26 mouse cellular contexts compared by ENCODE assay signal in genomic region chr9:119146098-119146770, GRCm38 (mm10). TPM values are rescaled to one million over a fixed set of nuclear protein-coding genes. Genes with fewer than 3 reads are reported as not detected.
DNase-seq lines count a peak whose midpoint lies in the region; ATAC-seq and TF ChIP-seq lines count a peak whose summit lies in the region.
"Had no signal": no experiment of that assay in that cellular context is flagged by ENCODE, and none has a peak within 500 bp of the region (broad histone marks: within the 10 kb centered on the region; RNA-seq: fewer than 3 reads in every experiment).

No protein-coding gene starts in this region.

- no peak overlapping the region for H3K27ac ChIP-seq in embryonic facial prominence, embryonic 13.5 days
- H3K27ac ChIP-seq in embryonic facial prominence, embryonic 10.5 days (replicated peaks) = no peak overlapping the region
- no peak overlapping the region for H3K27ac ChIP-seq in liver, adult 2 months (replicated peaks; ENCODE audit: insufficient read depth, low read depth, low read length)
- H3K27ac ChIP-seq in liver, postnatal 0 days (ENCODE audit: low read depth) = no peak overlapping the region
- H3K27ac ChIP-seq in midbrain, embryonic 13.5 days = no peak overlapping the region
- no peak overlapping the region for H3K27ac ChIP-seq in midbrain, embryonic 14.5 days (replicated peaks; ENCODE audit: low read depth, low read length)
- H3K27ac ChIP-seq: forebrain, embryonic 13.5 days; forebrain, embryonic 15.5 days had no signal

- no peaks in the 10 kb centered on the region for H3K9me3 ChIP-seq in embryonic facial prominence, embryonic 13.5 days
- no peaks in the 10 kb centered on the region for H3K9me3 ChIP-seq in embryonic facial prominence, embryonic 10.5 days
- no peaks in the 10 kb centered on the region for H3K9me3 ChIP-seq in liver, postnatal 0 days (ENCODE audit: low read length)
- H3K9me3 ChIP-seq in midbrain, embryonic 13.5 days = no peaks in the 10 kb centered on the region
- no peaks in the 10 kb centered on the region for H3K9me3 ChIP-seq in midbrain, embryonic 14.5 days (ENCODE audit: control insufficient read depth, low read length)
- H3K9me3 ChIP-seq: forebrain, embryonic 13.5 days; forebrain, embryonic 15.5 days had no signal

- peak; percentile 29; the same call in 1 of the 2 replicates for ATAC-seq in embryonic facial prominence, embryonic 13.5 days (ENCODE audit: insufficient number of reproducible peaks, insufficient read depth, low FRiP score, low TSS enrichment, low read depth)
- ATAC-seq in liver, postnatal 0 days = no peak
- 0 out of 2 replicates have a peak, but pooled peaks have one; percentile 27 for ATAC-seq in midbrain, embryonic 13.5 days
- no peak for ATAC-seq in midbrain, embryonic 14.5 days (ENCODE audit: low FRiP score, low TSS enrichment)
- ATAC-seq: CD4-positive, CD25-positive, alpha-beta regulatory T cell, adult 4 months; forebrain, embryonic 13.5 days; forebrain, embryonic 15.5 days; forebrain, postnatal 0 days had no signal

- no peak overlapping the region for H3K4me3 ChIP-seq in embryonic facial prominence, embryonic 13.5 days
- no peak overlapping the region for H3K4me3 ChIP-seq in embryonic facial prominence, embryonic 10.5 days
- no peak overlapping the region for H3K4me3 ChIP-seq in liver, adult 2 months (ENCODE audit: insufficient read depth, low read depth, low read length)
- H3K4me3 ChIP-seq in liver, postnatal 0 days (ENCODE audit: low read depth, low read length) = no peak overlapping the region
- H3K4me3 ChIP-seq in midbrain, embryonic 13.5 days (replicated peaks) = no peak overlapping the region
- H3K4me3 ChIP-seq in midbrain, embryonic 14.5 days (replicated peaks; ENCODE audit: low read depth, low read length) = no peak overlapping the region
- H3K4me3 ChIP-seq: forebrain, embryonic 13.5 days; forebrain, embryonic 15.5 days had no signal

- H3K4me2 ChIP-seq in embryonic facial prominence, embryonic 13.5 days = no peak overlapping the region
- no peak overlapping the region for H3K4me2 ChIP-seq in liver, postnatal 0 days (ENCODE audit: low read depth, low read length)
- no peak overlapping the region for H3K4me2 ChIP-seq in midbrain, embryonic 13.5 days (replicated peaks)
- no peak overlapping the region for H3K4me2 ChIP-seq in midbrain, embryonic 14.5 days (ENCODE audit: low read length)
- H3K4me2 ChIP-seq: forebrain, embryonic 13.5 days; forebrain, embryonic 15.5 days had no signal

- H3K9ac ChIP-seq in embryonic facial prominence, embryonic 13.5 days = no peak overlapping the region
- no peak overlapping the region for H3K9ac ChIP-seq in liver, adult 2 months (ENCODE audit: low read depth, low read length)
- no peak overlapping the region for H3K9ac ChIP-seq in liver, postnatal 0 days (replicated peaks)
- H3K9ac ChIP-seq in midbrain, embryonic 13.5 days (replicated peaks) = no peak overlapping the region
- H3K9ac ChIP-seq in midbrain, embryonic 14.5 days (replicated peaks; ENCODE audit: low read length) = no peak overlapping the region
- H3K9ac ChIP-seq: forebrain, embryonic 13.5 days; forebrain, embryonic 15.5 days; forebrain, postnatal 0 days had no signal

- WGBS in embryonic facial prominence, embryonic 13.5 days = 68% methylated on average over 13 of the region's 13 CpGs
- WGBS in embryonic facial prominence, embryonic 10.5 days = 76% methylated on average over 13 of the region's 13 CpGs
- WGBS in liver, adult 2 months = 49% methylated on average over 13 of the region's 13 CpGs
- 64% methylated on average over 13 of the region's 13 CpGs for WGBS in liver, postnatal 0 days (ENCODE audit: insufficient replicate concordance)
- 83% methylated on average over 13 of the region's 13 CpGs for WGBS in midbrain, embryonic 13.5 days
- 84% methylated on average over 13 of the region's 13 CpGs for WGBS in midbrain, embryonic 14.5 days

- H3K36me3 ChIP-seq in embryonic facial prominence, embryonic 13.5 days = no peaks in the 10 kb centered on the region
- H3K36me3 ChIP-seq in embryonic facial prominence, embryonic 10.5 days (replicated peaks) = no peaks in the 10 kb centered on the region
- H3K36me3 ChIP-seq in liver, adult 2 months (ENCODE audit: control insufficient read depth, insufficient read depth, low read length) = peaks cover 10% of the 10 kb centered on the region; the same call in 1 of the 2 replicates
- H3K36me3 ChIP-seq in liver, postnatal 0 days (replicated peaks; ENCODE audit: insufficient read depth, low read length) = no peaks in the 10 kb centered on the region
- no peaks in the 10 kb centered on the region for H3K36me3 ChIP-seq in midbrain, embryonic 13.5 days
- no peaks in the 10 kb centered on the region for H3K36me3 ChIP-seq in midbrain, embryonic 14.5 days (ENCODE audit: control insufficient read depth, insufficient read depth, low read length)
- H3K36me3 ChIP-seq: forebrain, embryonic 15.5 days had no signal

- TF ChIP-seq EP300 in liver, postnatal 0 days (IDR thresholded peaks at IDR 0.05; ENCODE audit: low read depth) = no peak

- no peak for DNase-seq in embryonic facial prominence, embryonic 10.5 days (ENCODE audit: low spot score)
- peak; percentile 52 for DNase-seq in liver, adult 2 months (ENCODE audit: extremely low read depth, low read depth, low spot score)
- DNase-seq in liver, postnatal 0 days = no peak
- no peak for DNase-seq in midbrain, embryonic 14.5 days
- DNase-seq in testis, postnatal 10 days (ENCODE audit: low spot score) = no peak
- DNase-seq: adrenal gland, adult 2 months; adrenal gland, postnatal 10 days; adrenal gland, postnatal 25 days; B cell, adult 2 months; cerebellum, adult 11-12 months; cerebellum, adult 2 months; cerebellum, adult 9-10 months; cerebellum, postnatal 25 days; forebrain, postnatal 0 days had no signal

- no peaks in the 10 kb centered on the region for H3K4me1 ChIP-seq in embryonic facial prominence, embryonic 13.5 days
- H3K4me1 ChIP-seq in embryonic facial prominence, embryonic 10.5 days = no peaks in the 10 kb centered on the region
- no peaks in the 10 kb centered on the region; the same call in 1 of the 2 replicates for H3K4me1 ChIP-seq in liver, adult 2 months (ENCODE audit: control insufficient read depth, insufficient read depth, low read length)
- H3K4me1 ChIP-seq in liver, postnatal 0 days (ENCODE audit: insufficient read depth) = no peaks in the 10 kb centered on the region
- H3K4me1 ChIP-seq in midbrain, embryonic 13.5 days (replicated peaks) = no peaks in the 10 kb centered on the region
- H3K4me1 ChIP-seq in midbrain, embryonic 14.5 days (ENCODE audit: control insufficient read depth, insufficient read depth, low read length) = no peaks in the 10 kb centered on the region
- H3K4me1 ChIP-seq: forebrain, embryonic 13.5 days; forebrain, embryonic 15.5 days had no signal

- no peaks in the 10 kb centered on the region for H3K27me3 ChIP-seq in embryonic facial prominence, embryonic 13.5 days
- no peaks in the 10 kb centered on the region for H3K27me3 ChIP-seq in embryonic facial prominence, embryonic 10.5 days (replicated peaks; ENCODE audit: low read depth, poor library complexity, severe bottlenecking)
- H3K27me3 ChIP-seq in liver, adult 2 months (ENCODE audit: control insufficient read depth, insufficient read depth, low read length) = no peaks in the 10 kb centered on the region
- H3K27me3 ChIP-seq in liver, postnatal 0 days (ENCODE audit: insufficient read depth, low read length) = no peaks in the 10 kb centered on the region
- H3K27me3 ChIP-seq in midbrain, embryonic 13.5 days = no peaks in the 10 kb centered on the region
- no peaks in the 10 kb centered on the region for H3K27me3 ChIP-seq in midbrain, embryonic 14.5 days (ENCODE audit: control insufficient read depth, insufficient read depth, low read length)
- H3K27me3 ChIP-seq: forebrain, embryonic 13.5 days; forebrain, embryonic 15.5 days had no signal

- no peak for TF ChIP-seq POLR2A in liver, adult 2 months (IDR thresholded peaks at IDR 0.05; ENCODE audit: extremely low read depth, insufficient read depth, low read length)

- peak; percentile 26; the same call in 1 of the 2 replicates for TF ChIP-seq CTCF in liver, adult 2 months (IDR thresholded peaks at IDR 0.05; ENCODE audit: low read depth, low read length)
- no peak for TF ChIP-seq CTCF in liver, postnatal 0 days (IDR thresholded peaks at IDR 0.05; ENCODE audit: low read depth)

- H3K79me2 ChIP-seq in liver, adult 2 months (ENCODE audit: control insufficient read depth, insufficient read depth, low read length) = no peaks in the 10 kb centered on the region

RNA-seq across cellular contexts. Expression of gene Acaa1b, which starts 10.7 kb away (rescaled TPM):
- polyA plus RNA-seq in embryonic facial prominence, embryonic 13.5 days (2015; fragmentation: Nextera tagmentation; extraction: Ambion mirVana) = 3.1 and 3.8 TPM in 2 replicates
- polyA plus RNA-seq in embryonic facial prominence, embryonic 10.5 days (2016; fragmentation: Nextera tagmentation; extraction: Ambion mirVana) = 1.5 and 1.6 TPM in 2 replicates
- total RNA-seq in liver, adult 2 months (2014; rRNA removed) = 755 and 780 TPM in 2 replicates
- 1,396 and 1,582 TPM in 2 replicates for polyA plus RNA-seq in liver, adult 2 months (2012; rRNA removed)
- polyA plus RNA-seq in liver, postnatal 0 days (2015; fragmentation: Nextera tagmentation; extraction: Ambion mirVana) = 496 and 544 TPM in 2 replicates
- 1.4 TPM in 2 replicates for polyA plus RNA-seq in midbrain, embryonic 13.5 days (2015; fragmentation: Nextera tagmentation; extraction: Ambion mirVana)
- 1.2 and 2.8 TPM in 2 replicates for polyA plus RNA-seq in midbrain, embryonic 14.5 days (2014; fragmentation: Nextera tagmentation; extraction: Ambion mirVana)
- polyA plus RNA-seq: CD4-positive, CD25-positive, alpha-beta regulatory T cell, adult 4 months had no signal

RNA-seq across cellular contexts. Expression of gene Gm47289, which starts 12.7 kb away (rescaled TPM):
- not detected in 2 replicates for polyA plus RNA-seq in embryonic facial prominence, embryonic 13.5 days (2015; fragmentation: Nextera tagmentation; extraction: Ambion mirVana)
- not detected in 2 replicates for polyA plus RNA-seq in embryonic facial prominence, embryonic 10.5 days (2016; fragmentation: Nextera tagmentation; extraction: Ambion mirVana)
- 0.07 TPM in 1 of 2 replicates, not detected in the other for total RNA-seq in liver, adult 2 months (2014; rRNA removed)
- polyA plus RNA-seq in liver, adult 2 months (2012; rRNA removed) = not detected in 2 replicates
- not detected in 2 replicates for polyA plus RNA-seq in liver, postnatal 0 days (2015; fragmentation: Nextera tagmentation; extraction: Ambion mirVana)
- polyA plus RNA-seq in midbrain, embryonic 13.5 days (2015; fragmentation: Nextera tagmentation; extraction: Ambion mirVana) = not detected in 2 replicates
- polyA plus RNA-seq in midbrain, embryonic 14.5 days (2014; fragmentation: Nextera tagmentation; extraction: Ambion mirVana) = not detected in 2 replicates
- total RNA-seq: adrenal gland, adult 2 months; adrenal gland, postnatal 10 days; adrenal gland, postnatal 25 days; adrenal gland, postnatal 4 days; ES-E14; forebrain, postnatal 0 days; MEL had no signal
- polyA plus RNA-seq: adrenal gland, adult 2 months; CD4-positive, CD25-positive, alpha-beta regulatory T cell, adult 4 months; cerebellum, adult 2 months; cortical plate, adult 2 months; embryonic facial prominence, embryonic 11.5 days; embryonic facial prominence, embryonic 14.5 days; forebrain, embryonic 11.5 days; forebrain, embryonic 13.5 days; forebrain, embryonic 15.5 days; forebrain, postnatal 0 days had no signal

RNA-seq across cellular contexts. Expression of gene Dlec1, which starts 44.0 kb away (rescaled TPM):
- 1.1 and 1.4 TPM in 2 replicates for polyA plus RNA-seq in embryonic facial prominence, embryonic 13.5 days (2015; fragmentation: Nextera tagmentation; extraction: Ambion mirVana)
- 1.0 and 1.5 TPM in 2 replicates for polyA plus RNA-seq in embryonic facial prominence, embryonic 10.5 days (2016; fragmentation: Nextera tagmentation; extraction: Ambion mirVana)
- 0.27 and 0.74 TPM in 2 replicates for total RNA-seq in liver, adult 2 months (2014; rRNA removed)
- polyA plus RNA-seq in liver, adult 2 months (2012; rRNA removed) = 0.31 and 0.32 TPM in 2 replicates
- polyA plus RNA-seq in liver, postnatal 0 days (2015; fragmentation: Nextera tagmentation; extraction: Ambion mirVana) = 0.05 TPM in 2 replicates
- polyA plus RNA-seq in midbrain, embryonic 13.5 days (2015; fragmentation: Nextera tagmentation; extraction: Ambion mirVana) = 0.75 and 0.81 TPM in 2 replicates
- polyA plus RNA-seq in midbrain, embryonic 14.5 days (2014; fragmentation: Nextera tagmentation; extraction: Ambion mirVana) = 0.27 and 1.2 TPM in 2 replicates
- total RNA-seq: MEL had no signal
- polyA plus RNA-seq: CD4-positive, CD25-positive, alpha-beta regulatory T cell, adult 4 months had no signal

RNA-seq across cellular contexts. Expression of gene Plcd1, which starts 52.9 kb away (rescaled TPM):
- polyA plus RNA-seq in embryonic facial prominence, embryonic 13.5 days (2015; fragmentation: Nextera tagmentation; extraction: Ambion mirVana) = 29.1 and 30.9 TPM in 2 replicates
- polyA plus RNA-seq in embryonic facial prominence, embryonic 10.5 days (2016; fragmentation: Nextera tagmentation; extraction: Ambion mirVana) = 20.7 and 21.2 TPM in 2 replicates
- 0.37 and 0.40 TPM in 2 replicates for total RNA-seq in liver, adult 2 months (2014; rRNA removed)
- 0.45 and 0.93 TPM in 2 replicates for polyA plus RNA-seq in liver, adult 2 months (2012; rRNA removed)
- polyA plus RNA-seq in liver, postnatal 0 days (2015; fragmentation: Nextera tagmentation; extraction: Ambion mirVana) = 0.85 and 1.1 TPM in 2 replicates
- polyA plus RNA-seq in midbrain, embryonic 13.5 days (2015; fragmentation: Nextera tagmentation; extraction: Ambion mirVana) = 20.0 and 21.0 TPM in 2 replicates
- polyA plus RNA-seq in midbrain, embryonic 14.5 days (2014; fragmentation: Nextera tagmentation; extraction: Ambion mirVana) = 13.6 and 17.0 TPM in 2 replicates
- total RNA-seq: MEL had no signal

Comparison
In these comparisons a context has a peak if more than half of its experiments do, and no peak if none do; other contexts are left out.
1. ATAC-seq: peak in embryonic facial prominence, embryonic 13.5 days (single experiment) and midbrain, embryonic 13.5 days (single experiment); none in liver, postnatal 0 days (single experiment) and midbrain, embryonic 14.5 days (single experiment).
2. RNA of gene Acaa1b, which starts 10.7 kb away (polyA plus RNA-seq): 1,396 to 1,582 TPM in liver, adult 2 months and 496 to 544 TPM in liver, postnatal 0 days; 3.1 to 3.8 TPM in embryonic facial prominence, embryonic 13.5 days, 1.5 to 1.6 TPM in embryonic facial prominence, embryonic 10.5 days, 1.4 TPM in midbrain, embryonic 13.5 days and 1.2 to 2.8 TPM in midbrain, embryonic 14.5 days; every median in the first group is over 100 times any median in the second.